Mouse (Mus musculus) hindbrain, embryonic 11.5 days (tissue): Measurements from ENCODE around the gene Mvk. TPM values are rescaled to one million over a fixed set of nuclear protein-coding genes. Genes with fewer than 3 reads are reported as not detected.

Experiments
- ATAC-seq: fragments of 200-750 bp; cut with Nextera tagmentation; 2 replicates; pipeline ENCODE4 v1.8.0; 2017; ENCODE audit warnings: mild to moderate bottlenecking, moderate TSS enrichment, moderate library complexity; ENCODE audit not compliant: low FRiP score
- DNase-seq: peaks from one replicate; pipeline ENCODE4 v3.0.0-alpha.2; 2015; ENCODE audit warnings: low spot score
- H3K27ac ChIP-seq: fragments of 300-500 bp; sonication (generic); 2 replicates; pipeline ENCODE4 v1.5.1; 2014; ENCODE audit warnings: mild to moderate bottlenecking, low read depth, low read length
- H3K27me3 ChIP-seq: fragments of 300-500 bp; sonication (generic); 2 replicates; pipeline ENCODE4 v1.6.1; 2014; ENCODE audit warnings: mild to moderate bottlenecking, low read length, moderate library complexity, mixed read lengths; ENCODE audit not compliant: control insufficient read depth, insufficient read depth
- H3K36me3 ChIP-seq: fragments of 300-500 bp; sonication (generic); 2 replicates; pipeline ENCODE4 v1.6.1; 2014; ENCODE audit warnings: mild to moderate bottlenecking, low read length, moderate library complexity, mixed read lengths; ENCODE audit not compliant: control insufficient read depth, insufficient read depth
- H3K4me1 ChIP-seq: fragments of 300-500 bp; sonication (generic); replicated peaks from 2 replicates; pipeline ENCODE4 v1.6.1; 2014; ENCODE audit warnings: low read length, mixed read lengths; ENCODE audit not compliant: control insufficient read depth, insufficient read depth
- H3K4me2 ChIP-seq: fragments of 300-500 bp; sonication (generic); replicated peaks from 2 replicates; pipeline ENCODE4 v1.6.1; 2014; ENCODE audit warnings: mild to moderate bottlenecking, low read depth, low read length
- H3K4me3 ChIP-seq: fragments of 300-500 bp; sonication (generic); 2 replicates; pipeline ENCODE4 v1.5.1; 2014; ENCODE audit warnings: low read depth, low read length
- H3K9ac ChIP-seq: fragments of 300-500 bp; sonication (generic); 2 replicates; pipeline ENCODE4 v1.6.1; 2014; ENCODE audit warnings: low read depth, low read length
- H3K9me3 ChIP-seq: fragments of 300-500 bp; sonication (generic); 2 replicates; pipeline ENCODE4 v1.6.1; 2016; ENCODE audit warnings: low read length; ENCODE audit not compliant: control insufficient read depth
- WGBS: fragments of 180-500 bp; shearing (Covaris S2); extraction: QIAGEN DNeasy Blood & Tissue Kit; methylation state at CpG from one replicate; pipeline ENCODE4 v1.1.7; 2014; 5-methylcytosine and 5-hydroxymethylcytosine counted together
- polyA plus RNA-seq: library from polyadenylated mRNA; unstranded; fragments of >200 nt; fragmentation: Nextera tagmentation; extraction: Ambion mirVana; gene quantifications from 2 replicates; pipeline ENCODE4 v1.2.1, GENCODE M21; 2014

The Mvk gene
- polyA plus RNA-seq, 1 experiment from 2014 or later = 61.1 TPM

DNA sequence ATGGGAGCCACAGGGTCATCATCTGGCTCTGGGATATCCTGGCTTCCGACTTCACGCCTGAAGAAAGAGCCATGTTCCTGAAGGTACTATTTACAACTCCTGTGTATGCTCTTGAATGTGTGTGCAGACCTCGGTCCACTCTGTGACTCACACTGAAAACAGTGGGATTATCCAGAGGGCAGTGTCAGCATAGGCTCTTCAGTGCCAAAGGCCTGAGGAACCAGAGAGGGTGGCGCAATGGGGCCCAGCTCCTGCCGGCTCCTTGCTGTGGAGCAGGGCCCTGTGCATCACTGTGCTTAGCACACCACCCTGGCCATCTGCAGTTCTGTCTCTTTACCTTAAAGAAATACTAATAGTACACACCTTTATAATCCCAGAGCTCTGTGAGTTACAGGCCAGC is 28.5 kb upstream of the Mvk start:
- H3K9ac ChIP-seq = no peak overlapping the region
- 96% methylated on average over 5 of the region's 5 CpGs for whole genome bisulfite sequencing
- no peak overlapping the region for H3K4me3 ChIP-seq
- no peak overlapping the region for H3K4me2 ChIP-seq
- peaks cover 18% of the 10 kb centered on the region; the same call in 1 of the 2 replicates for H3K36me3 ChIP-seq
- H3K27ac ChIP-seq = no peak overlapping the region
- H3K9me3 ChIP-seq = no peaks in the 10 kb centered on the region
- no peaks in the 10 kb centered on the region for H3K27me3 ChIP-seq
- ATAC-seq = no peak
- no peak for DNase-seq
- no peaks in the 10 kb centered on the region for H3K4me1 ChIP-seq

DNA sequence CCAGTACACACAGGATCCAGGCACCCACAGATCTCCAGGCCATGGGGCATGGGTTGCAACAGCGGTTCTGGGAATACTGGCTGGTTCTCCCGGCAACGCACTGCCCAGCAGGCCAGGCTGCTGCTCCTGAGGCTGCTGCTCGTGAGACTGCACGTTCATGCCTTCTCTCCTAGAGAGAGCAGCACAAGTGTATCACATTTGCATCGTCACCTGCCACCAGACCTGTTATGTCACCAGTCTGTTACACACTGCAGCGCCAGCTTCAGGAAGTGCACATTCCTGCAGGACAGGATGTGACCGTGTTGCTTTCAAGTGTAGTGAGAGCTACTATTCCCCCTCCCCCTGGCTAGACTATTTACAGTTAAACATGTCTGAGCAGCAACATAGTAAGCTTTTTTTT is 27.2 kb upstream of the Mvk start:
- H3K9ac ChIP-seq = no peak overlapping the region
- DNase-seq (no peak), ATAC-seq (no peak)
- no peaks in the 10 kb centered on the region for H3K9me3 ChIP-seq
- H3K4me1 ChIP-seq = no peaks in the 10 kb centered on the region
- WGBS = 89% methylated on average over 8 of the region's 8 CpGs
- H3K4me2 ChIP-seq = no peak overlapping the region
- H3K4me3 ChIP-seq = no peak overlapping the region
- no peaks in the 10 kb centered on the region for H3K27me3 ChIP-seq
- no peak overlapping the region for H3K27ac ChIP-seq
- 0 out of 2 replicates have a peak, but pooled peaks cover 15% of the 10 kb centered on the region for H3K36me3 ChIP-seq

DNA sequence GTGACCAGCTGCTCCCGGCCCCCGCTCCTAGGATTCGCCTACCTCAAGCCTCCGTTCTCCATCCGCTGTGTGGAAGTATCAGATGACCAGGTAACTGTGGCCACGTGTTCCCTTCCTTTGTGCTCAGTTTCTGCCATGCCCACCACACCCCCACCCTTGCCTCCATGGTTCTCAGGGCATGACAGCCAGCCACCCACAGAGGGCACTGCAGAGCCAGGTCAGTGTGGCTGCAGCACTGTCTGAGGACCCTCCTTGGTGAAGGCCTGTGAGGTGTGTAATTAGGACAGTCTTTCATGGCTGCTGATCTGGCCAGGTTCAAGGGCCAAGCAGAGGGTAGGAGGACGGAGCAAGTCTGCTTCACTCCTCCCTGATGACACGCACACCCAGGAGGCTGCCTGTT is 25.5 kb upstream of the Mvk start:
- no peaks in the 10 kb centered on the region for H3K4me1 ChIP-seq
- no peak overlapping the region for H3K27ac ChIP-seq
- DNase-seq = peak; percentile 47
- H3K27me3 ChIP-seq = no peaks in the 10 kb centered on the region
- WGBS = 82% methylated on average over 8 of the region's 8 CpGs
- peak; percentile 12; the same call in 1 of the 2 replicates for ATAC-seq
- no peak overlapping the region for H3K4me3 ChIP-seq
- no peaks in the 10 kb centered on the region for H3K9me3 ChIP-seq
- no peak overlapping the region for H3K9ac ChIP-seq
- H3K36me3 ChIP-seq = 0 out of 2 replicates have a peak, but pooled peaks cover 12% of the 10 kb centered on the region
- H3K4me2 ChIP-seq = no peak overlapping the region

DNA sequence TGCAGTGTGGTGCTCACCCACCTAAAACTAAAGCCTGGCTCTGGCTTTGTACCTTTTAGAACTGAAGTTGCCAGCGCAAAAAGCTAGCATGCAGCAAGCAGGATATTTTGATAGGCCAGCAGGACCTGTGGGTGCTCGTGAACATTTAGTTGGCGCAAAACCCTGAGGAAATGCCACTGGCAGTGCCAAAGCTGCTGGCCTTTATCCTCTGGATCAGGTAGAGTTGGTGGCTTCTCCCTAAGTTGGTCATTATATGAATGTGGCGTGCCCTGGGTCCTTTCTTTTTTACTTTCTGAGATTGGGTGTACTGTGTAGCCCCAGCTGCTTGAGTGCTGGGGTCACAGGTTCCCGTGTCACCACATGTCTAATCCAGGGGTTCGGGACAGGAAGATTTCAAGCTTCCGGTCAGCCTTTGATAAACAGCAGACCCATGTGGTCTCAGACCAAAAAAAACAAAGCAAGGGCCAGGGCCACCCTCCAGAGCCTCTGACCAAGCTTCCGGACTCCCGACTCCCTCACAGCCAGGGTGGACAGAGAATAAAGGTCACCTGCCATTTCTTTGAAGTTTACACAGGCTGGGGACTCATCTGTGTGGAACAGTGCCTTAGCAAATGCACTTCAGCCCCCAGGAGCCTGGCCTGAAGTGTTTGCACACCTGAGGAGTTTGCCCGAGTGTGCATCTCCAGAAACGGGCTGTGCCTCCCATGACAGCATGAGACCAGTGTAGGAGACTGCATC is 22.3 kb upstream of the Mvk start:
- no peak overlapping the region for H3K9ac ChIP-seq
- 0 out of 2 replicates have a peak, but pooled peaks cover 7% of the 10 kb centered on the region for H3K36me3 ChIP-seq
- no peak overlapping the region for H3K4me2 ChIP-seq
- no peaks in the 10 kb centered on the region for H3K4me1 ChIP-seq
- H3K9me3 ChIP-seq = no peaks in the 10 kb centered on the region
- H3K27ac ChIP-seq = no peak overlapping the region
- H3K4me3 ChIP-seq = no peak overlapping the region
- H3K27me3 ChIP-seq = no peaks in the 10 kb centered on the region
- ATAC-seq (no peak), DNase-seq (no peak)
- 75% methylated on average over 11 of the region's 11 CpGs for WGBS

DNA sequence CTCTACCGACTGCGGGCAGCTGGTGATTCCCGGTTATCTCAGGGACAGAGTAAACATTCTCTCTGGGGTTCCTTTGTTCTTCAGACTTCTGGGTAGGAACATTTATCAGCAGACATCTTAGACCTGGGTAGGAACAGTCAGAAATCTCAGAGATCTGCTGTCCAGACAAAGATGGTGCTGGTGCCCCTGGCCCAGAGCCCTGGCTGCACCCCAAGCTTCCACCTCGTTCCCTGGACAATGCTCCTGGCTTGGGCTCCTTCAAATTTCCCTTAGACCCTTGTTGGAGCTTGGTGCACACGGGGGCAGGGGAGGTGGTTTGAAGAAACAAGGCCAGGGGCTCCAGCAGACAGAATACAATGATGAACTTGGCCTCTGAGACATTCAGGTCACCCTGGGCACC is 21.5 kb upstream of the Mvk start:
- ATAC-seq (no peak), DNase-seq (no peak)
- Histone ChIP-seq H3K9ac (no peak overlapping the region), H3K4me1 (no peaks in the 10 kb centered on the region), H3K4me3 (no peak overlapping the region), H3K9me3 (no peaks in the 10 kb centered on the region), H3K27ac (no peak overlapping the region), H3K4me2 (no peak overlapping the region), H3K27me3 (no peaks in the 10 kb centered on the region), H3K36me3 (0 out of 2 replicates have a peak, but pooled peaks cover 7% of the 10 kb centered on the region)
- 39% methylated on average over 5 of the region's 5 CpGs for WGBS

DNA sequence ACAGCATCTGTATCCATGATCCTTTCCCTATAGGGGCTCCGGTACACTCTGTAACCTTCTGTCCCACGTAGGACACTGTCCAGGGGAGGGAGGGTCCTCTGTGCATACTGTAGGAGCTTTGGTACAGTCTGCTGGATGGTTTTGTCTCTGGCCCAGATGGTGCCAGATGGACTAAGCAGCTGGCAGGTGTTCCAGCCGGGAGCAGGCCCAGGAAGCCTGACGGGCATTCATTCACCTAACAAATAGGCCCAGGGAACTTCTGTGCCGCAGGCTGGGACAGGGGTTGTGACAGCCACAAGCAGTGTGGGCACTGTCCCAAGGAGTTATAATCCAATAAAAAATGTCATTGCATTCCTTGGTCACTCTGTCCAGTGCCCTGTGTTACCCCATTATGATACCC is 20.1 kb upstream of the Mvk start:
- 0 out of 2 replicates have a peak, but pooled peaks cover 7% of the 10 kb centered on the region for H3K36me3 ChIP-seq
- no peak overlapping the region for H3K4me3 ChIP-seq
- no peaks in the 10 kb centered on the region for H3K4me1 ChIP-seq
- 0 out of 2 replicates have a peak overlapping the region, but pooled peaks have one; percentile 15 for H3K9ac ChIP-seq
- no peaks in the 10 kb centered on the region for H3K9me3 ChIP-seq
- no peak for DNase-seq
- WGBS = 75% methylated on average over 5 of the region's 5 CpGs
- no peak overlapping the region for H3K4me2 ChIP-seq
- ATAC-seq = no peak
- no peaks in the 10 kb centered on the region for H3K27me3 ChIP-seq
- H3K27ac ChIP-seq = no peak overlapping the region

DNA sequence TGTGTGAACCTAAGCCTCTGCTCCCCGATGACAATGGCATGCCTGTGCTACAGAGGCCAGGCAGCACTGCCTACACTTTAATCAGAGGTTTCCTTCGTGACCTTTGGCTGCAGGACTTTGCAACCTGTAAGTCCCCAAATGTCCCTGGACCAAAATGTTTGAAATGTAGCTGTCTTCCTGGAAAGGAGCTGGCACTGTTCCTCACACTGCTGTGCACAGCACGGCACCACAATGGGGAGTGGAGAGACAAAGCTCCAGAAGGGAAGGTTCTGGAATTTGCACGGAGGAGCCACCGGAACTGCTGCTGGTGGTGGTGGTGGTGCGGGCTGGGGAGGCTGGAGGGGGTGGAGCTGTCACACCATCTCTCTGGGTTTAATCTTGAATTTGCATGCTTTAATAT is 17.3 kb upstream of the Mvk start:
- Histone ChIP-seq H3K9me3 (no peaks in the 10 kb centered on the region), H3K27ac (no peak overlapping the region), H3K27me3 (no peaks in the 10 kb centered on the region), H3K4me3 (no peak overlapping the region), H3K36me3 (no peaks in the 10 kb centered on the region), H3K4me2 (no peak overlapping the region), H3K9ac (no peak overlapping the region), H3K4me1 (no peaks in the 10 kb centered on the region)
- DNase-seq = no peak
- WGBS = 81% methylated on average over 6 of the region's 6 CpGs
- no peak for ATAC-seq

DNA sequence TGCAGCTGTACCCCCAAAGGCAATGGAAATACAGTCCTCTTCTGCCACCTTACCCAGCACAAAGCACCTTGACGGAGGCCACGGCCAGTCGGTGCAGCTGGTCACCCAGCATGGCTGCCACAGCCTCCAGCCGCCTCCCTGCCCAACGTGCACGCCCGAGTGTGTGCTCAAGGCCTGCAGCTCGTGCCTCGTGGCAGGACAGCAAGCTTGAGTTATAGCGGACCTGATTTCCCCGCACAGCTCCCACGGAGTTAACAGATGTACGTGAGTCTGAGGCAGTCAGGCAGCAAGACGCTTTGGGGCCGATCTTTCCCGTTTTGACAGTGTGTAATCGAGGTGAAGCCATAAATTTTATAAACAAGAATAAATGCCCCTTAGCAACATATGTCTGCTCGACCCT is 15.4 kb upstream of the Mvk start:
- DNase-seq (no peak), ATAC-seq (no peak)
- H3K9ac ChIP-seq = no peak overlapping the region
- H3K4me1 ChIP-seq = no peaks in the 10 kb centered on the region
- no peaks in the 10 kb centered on the region for H3K9me3 ChIP-seq
- H3K27ac ChIP-seq = no peak overlapping the region
- 84% methylated on average over 18 of the region's 18 CpGs for WGBS
- H3K27me3 ChIP-seq = no peaks in the 10 kb centered on the region
- H3K36me3 ChIP-seq = no peaks in the 10 kb centered on the region
- no peak overlapping the region for H3K4me3 ChIP-seq
- no peak overlapping the region for H3K4me2 ChIP-seq

DNA sequence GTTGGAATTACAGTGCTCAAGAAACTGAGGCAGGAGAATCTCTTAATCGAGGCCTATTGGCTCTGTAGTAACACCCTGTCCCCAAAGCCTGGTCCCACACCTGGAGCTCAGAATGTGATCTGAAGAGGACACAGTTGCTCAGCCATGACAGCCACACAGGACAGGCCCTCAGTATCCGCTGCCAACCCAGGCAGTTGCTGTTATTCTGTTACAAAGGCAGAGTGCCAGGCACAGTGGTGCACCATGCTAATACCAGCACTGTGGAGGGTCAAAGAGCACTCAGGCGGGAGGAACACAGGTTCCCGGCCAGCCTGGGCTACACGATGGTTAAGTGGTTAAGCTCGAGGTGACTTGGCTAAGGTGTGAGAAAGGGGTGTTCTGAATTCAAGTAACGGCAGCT is 14.3 kb upstream of the Mvk start:
- DNase-seq = no peak
- Histone ChIP-seq H3K36me3 (no peaks in the 10 kb centered on the region), H3K9me3 (no peaks in the 10 kb centered on the region), H3K4me3 (no peak overlapping the region), H3K4me2 (no peak overlapping the region), H3K4me1 (no peaks in the 10 kb centered on the region), H3K9ac (no peak overlapping the region), H3K27me3 (no peaks in the 10 kb centered on the region), H3K27ac (no peak overlapping the region)
- ATAC-seq = no peak
- WGBS = 89% methylated on average over 7 of the region's 7 CpGs
